Mouse (Mus musculus) heart, embryonic 11.5 days (tissue): ENCODE measurements around the gene 2310011J03Rik. TPM values are rescaled to one million over a fixed set of nuclear protein-coding genes. Genes with fewer than 3 reads are reported as not detected.

Experiments
- ATAC-seq: fragments of 200-750 bp; cut with Nextera tagmentation; replicated peaks from 2 replicates; pipeline ENCODE4 v1.8.0; 2017; ENCODE audit warnings: moderate library complexity; ENCODE audit not compliant: insufficient number of reproducible peaks, low FRiP score, low TSS enrichment
- H3K27ac ChIP-seq: fragments of 300-500 bp; sonication (generic); 2 replicates; pipeline ENCODE4 v1.5.1; 2014; ENCODE audit warnings: mild to moderate bottlenecking, low read depth, low read length
- H3K27me3 ChIP-seq: fragments of 300-500 bp; sonication (generic); 2 replicates; pipeline ENCODE4 v1.6.1; 2014; ENCODE audit warnings: mild to moderate bottlenecking, low read length, mixed read lengths; ENCODE audit not compliant: control insufficient read depth, insufficient read depth
- H3K36me3 ChIP-seq: fragments of 300-500 bp; sonication (generic); 2 replicates; pipeline ENCODE4 v1.6.1; 2014; ENCODE audit warnings: mild to moderate bottlenecking, low read length, moderate library complexity, mixed read lengths; ENCODE audit not compliant: control insufficient read depth, insufficient read depth
- H3K4me1 ChIP-seq: fragments of 300-500 bp; sonication (generic); 2 replicates; pipeline ENCODE4 v1.6.1; 2014; ENCODE audit warnings: low read length; ENCODE audit not compliant: control insufficient read depth, insufficient read depth
- H3K4me2 ChIP-seq: fragments of 300-500 bp; sonication (generic); 2 replicates; pipeline ENCODE4 v1.6.1; 2014; ENCODE audit warnings: mild to moderate bottlenecking, moderate library complexity
- H3K4me3 ChIP-seq: fragments of 300-500 bp; sonication (generic); 2 replicates; pipeline ENCODE4 v1.5.1; 2014; ENCODE audit warnings: low read depth, low read length
- H3K9ac ChIP-seq: fragments of 300-500 bp; sonication (generic); 2 replicates; pipeline ENCODE4 v1.6.1; 2014; ENCODE audit warnings: mild to moderate bottlenecking, low read depth, low read length, moderate library complexity
- H3K9me3 ChIP-seq: fragments of 300-500 bp; sonication (generic); replicated peaks from 2 replicates; pipeline ENCODE4 v1.6.1; 2016; ENCODE audit warnings: low read length; ENCODE audit not compliant: control insufficient read depth
- WGBS: fragments of 180-500 bp; shearing (Covaris S2); extraction: QIAGEN DNeasy Blood & Tissue Kit; methylation state at CpG from one replicate; pipeline ENCODE4 v1.1.7; 2014; ENCODE audit not compliant: insufficient replicate concordance; 5-methylcytosine and 5-hydroxymethylcytosine counted together
- polyA plus RNA-seq: library from polyadenylated mRNA; unstranded; fragments of >200 nt; fragmentation: Nextera tagmentation; extraction: Ambion mirVana; gene quantifications from 2 replicates; pipeline ENCODE4 v1.2.1, GENCODE M21; 2014

The 2310011J03Rik gene
- polyA plus RNA-seq, 1 experiment from 2014 or later = 29.7 TPM

- Histone ChIP-seq H3K27me3 (no peaks in the 10 kb centered on the region), H3K9ac (no peak overlapping the region), H3K9me3 (no peaks in the 10 kb centered on the region), H3K4me1 (peaks cover 7% of the 10 kb centered on the region; the same call in 1 of the 2 replicates), H3K4me3 (no peak overlapping the region), H3K4me2 (no peak overlapping the region), H3K36me3 (peaks cover 47% of the 10 kb centered on the region), H3K27ac (no peak overlapping the region)
- no peak for ATAC-seq
- WGBS = 81% methylated on average over 14 of the region's 15 CpGs
Observed at GRCm38 (mm10) chr10:80285222-80286070, 34.9 kb downstream of the 2310011J03Rik start.

- Histone ChIP-seq H3K27me3 (no peaks in the 10 kb centered on the region), H3K9me3 (no peaks in the 10 kb centered on the region), H3K9ac (no peak overlapping the region), H3K4me3 (no peak overlapping the region), H3K4me2 (no peak overlapping the region), H3K4me1 (peaks cover 7% of the 10 kb centered on the region; the same call in 1 of the 2 replicates), H3K36me3 (peaks cover 64% of the 10 kb centered on the region), H3K27ac (no peak overlapping the region)
- 0 out of 2 replicates have a peak, but pooled peaks have one; percentile 1 for ATAC-seq
- WGBS = 81% methylated on average over 20 of the region's 20 CpGs
Observed at GRCm38 (mm10) chr10:80282481-80283441, 37.6 kb downstream of the 2310011J03Rik start.

- H3K4me3 ChIP-seq = no peak overlapping the region
- H3K4me1 ChIP-seq = peaks cover 7% of the 10 kb centered on the region; the same call in 1 of the 2 replicates
- peaks cover 68% of the 10 kb centered on the region for H3K36me3 ChIP-seq
- H3K9ac ChIP-seq = no peak overlapping the region
- 0 out of 2 replicates have a peak overlapping the region, but pooled peaks have one; percentile 37 for H3K27ac ChIP-seq
- H3K4me2 ChIP-seq = no peak overlapping the region
- 78% methylated on average over 8 of the region's 8 CpGs for WGBS
- ATAC-seq = no peak
- H3K9me3 ChIP-seq = no peaks in the 10 kb centered on the region
- H3K27me3 ChIP-seq = no peaks in the 10 kb centered on the region
Observed at GRCm38 (mm10) chr10:80281921-80282371, 38.4 kb downstream of the 2310011J03Rik start.

GRCm38 (mm10) chr10:80281304-80281703 is 39.0 kb downstream of the 2310011J03Rik start:
- no peak overlapping the region for H3K4me2 ChIP-seq
- H3K27me3 ChIP-seq = no peaks in the 10 kb centered on the region
- H3K27ac ChIP-seq = peak overlapping the region; percentile 37; the same call in 1 of the 2 replicates
- ATAC-seq = no peak
- peaks cover 7% of the 10 kb centered on the region; the same call in 1 of the 2 replicates for H3K4me1 ChIP-seq
- 68% methylated on average over 7 of the region's 7 CpGs for WGBS
- no peaks in the 10 kb centered on the region for H3K9me3 ChIP-seq
- H3K36me3 ChIP-seq = peaks cover 70% of the 10 kb centered on the region
- H3K4me3 ChIP-seq = no peak overlapping the region
- H3K9ac ChIP-seq = no peak overlapping the region

GRCm38 (mm10) chr10:80279273-80279672 is 41.1 kb downstream of the 2310011J03Rik start:
- Histone ChIP-seq H3K27ac (no peak overlapping the region), H3K36me3 (peaks cover 70% of the 10 kb centered on the region), H3K4me2 (no peak overlapping the region), H3K4me1 (peaks cover 7% of the 10 kb centered on the region; the same call in 1 of the 2 replicates), H3K27me3 (no peaks in the 10 kb centered on the region), H3K9me3 (no peaks in the 10 kb centered on the region), H3K9ac (no peak overlapping the region), H3K4me3 (no peak overlapping the region)
- 95% methylated on average over 12 of the region's 12 CpGs for WGBS
- ATAC-seq = no peak

GRCm38 (mm10) chr10:80278390-80278789 is 41.9 kb downstream of the 2310011J03Rik start:
- Histone ChIP-seq H3K9ac (no peak overlapping the region), H3K4me3 (no peak overlapping the region), H3K36me3 (peaks cover 64% of the 10 kb centered on the region), H3K4me1 (peaks cover 8% of the 10 kb centered on the region; the same call in 1 of the 2 replicates), H3K27me3 (no peaks in the 10 kb centered on the region), H3K4me2 (no peak overlapping the region), H3K27ac (no peak overlapping the region), H3K9me3 (no peaks in the 10 kb centered on the region)
- WGBS = 94% methylated on average over 9 of the region's 9 CpGs
- ATAC-seq = no peak

- H3K27ac ChIP-seq = no peak overlapping the region
- no peak overlapping the region for H3K4me3 ChIP-seq
- 93% methylated on average over 5 of the region's 5 CpGs for WGBS
- ATAC-seq = no peak
- H3K27me3 ChIP-seq = no peaks in the 10 kb centered on the region
- H3K9me3 ChIP-seq = no peaks in the 10 kb centered on the region
- peaks cover 8% of the 10 kb centered on the region for H3K4me1 ChIP-seq
- no peak overlapping the region for H3K9ac ChIP-seq
- H3K4me2 ChIP-seq = no peak overlapping the region
- H3K36me3 ChIP-seq = peaks cover 50% of the 10 kb centered on the region
Observed at GRCm38 (mm10) chr10:80276238-80276637, 44.1 kb downstream of the 2310011J03Rik start.

- 81% methylated on average over 3 of the region's 3 CpGs for WGBS
- H3K9ac ChIP-seq = 0 out of 2 replicates have a peak overlapping the region, but pooled peaks have one; percentile 10
Observed at GRCm38 (mm10) chr10:80273847-80274246, 46.5 kb downstream of the 2310011J03Rik start.

More at GRCm38 (mm10) chr10:80273847-80274246, 46.5 kb downstream of the 2310011J03Rik start:
- Histone ChIP-seq H3K27me3 (no peaks in the 10 kb centered on the region), H3K4me3 (no peak overlapping the region), H3K36me3 (peaks cover 33% of the 10 kb centered on the region), H3K9me3 (no peaks in the 10 kb centered on the region), H3K4me2 (no peak overlapping the region), H3K4me1 (peaks cover 23% of the 10 kb centered on the region), H3K27ac (no peak overlapping the region)
- ATAC-seq = no peak
